Mouse (Mus musculus) inflammation-experienced regulatory T-cells, adult 6 months (primary cell): ENCODE data around the gene Tas2r117. TPM values are rescaled to one million over a fixed set of nuclear protein-coding genes. Genes with fewer than 3 reads are reported as not detected.

Source experiments
- ATAC-seq: one replicate; pipeline ENCODE4 v1.8.0; 2017
- polyA plus RNA-seq, 3 experiments: library from polyadenylated mRNA; unstranded; fragments of 100-300 nt; shearing (Covaris generic); gene quantifications; one replicate each; pipeline ENCODE4 v1.2.1; 2017

The Tas2r117 gene
- not detected for polyA plus RNA-seq

DNA sequence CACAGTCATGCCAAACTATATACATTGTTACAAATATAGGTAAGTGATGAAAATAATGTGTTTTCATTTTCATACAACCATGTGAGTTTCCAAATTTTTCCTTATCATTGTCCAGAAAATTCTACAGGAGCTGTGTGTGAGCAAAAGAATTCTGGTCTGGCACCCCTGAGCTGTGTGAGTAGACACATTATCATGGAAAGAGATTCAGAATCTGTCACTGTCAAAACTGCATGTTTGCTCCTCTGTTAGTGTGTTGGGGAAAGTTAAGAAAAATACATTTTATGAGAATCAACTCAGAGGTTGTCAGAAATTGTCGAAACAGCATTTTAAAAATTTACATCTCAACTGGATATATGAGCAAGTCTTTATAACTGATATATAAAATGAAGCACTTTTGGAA, at the start of gene Tas2r117:
Gene Tas2r117 (plus strand): TSS at position 301 of the 400 bp plus-strand sequence.
- no peak for ATAC-seq

DNA sequence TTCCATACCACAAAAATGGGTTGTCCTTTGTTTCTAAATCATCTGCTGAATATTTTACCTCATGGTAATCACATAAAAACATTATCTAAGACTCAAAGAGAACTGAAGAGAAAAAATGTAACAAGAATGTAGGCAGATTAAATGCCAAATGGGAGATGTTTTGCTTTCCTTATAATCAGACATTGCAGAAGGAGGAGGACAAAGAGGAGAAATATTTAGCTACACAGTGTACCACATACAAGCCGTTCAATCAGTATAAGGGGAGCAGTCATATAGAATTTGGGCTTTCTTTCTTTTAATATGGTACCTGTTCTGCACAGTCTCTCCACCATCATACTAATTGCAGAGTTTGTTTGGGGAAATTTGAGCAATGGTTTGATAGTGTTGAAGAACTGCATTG, 48.2 kb upstream of the Tas2r117 start, which contains the start of gene Tas2r124:
Gene Tas2r124 (plus strand): TSS at position 301 of the 400 bp plus-strand sequence.
- ATAC-seq = no peak

DNA sequence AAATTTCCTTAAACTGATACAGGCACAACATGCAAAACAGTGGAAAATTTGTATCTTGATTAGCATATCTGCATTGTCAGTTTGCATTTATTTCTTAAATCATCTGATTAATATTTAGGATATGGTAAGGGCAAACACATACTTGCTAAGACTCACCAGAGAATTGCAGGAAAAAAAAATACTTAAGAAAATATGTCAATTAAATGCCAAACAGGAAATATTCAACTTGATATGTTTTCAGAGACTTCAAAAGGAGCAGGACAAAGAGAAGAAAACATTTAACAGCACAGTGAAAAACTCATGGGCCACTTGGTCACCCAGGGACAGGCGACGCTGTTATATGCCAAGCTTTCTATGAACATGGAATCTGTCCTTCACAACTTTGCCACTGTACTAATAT, 40.8 kb upstream of the Tas2r117 start, which contains the start of gene Tas2r102:
Gene Tas2r102 (plus strand): TSS at position 301 of the 400 bp plus-strand sequence.
- ATAC-seq = no peak

DNA sequence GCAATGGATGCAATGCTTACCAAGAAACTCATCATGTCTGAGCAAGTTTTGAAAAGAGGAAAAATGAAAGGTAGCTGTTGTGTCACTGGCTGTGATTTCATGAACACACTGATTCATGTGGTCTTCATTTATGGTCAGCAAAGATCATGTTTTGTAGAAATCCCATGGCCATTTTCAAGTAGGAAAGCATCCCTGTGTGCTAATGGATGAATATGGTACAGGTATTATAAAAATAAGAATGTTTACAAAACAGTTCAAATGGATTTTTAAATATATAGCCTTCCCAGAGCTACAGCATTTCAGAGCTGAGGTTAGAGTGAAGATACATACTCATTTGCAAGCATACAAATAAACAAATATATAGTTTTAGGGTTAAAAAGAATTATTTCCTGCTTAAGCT, 24.6 kb upstream of the Tas2r117 start, which contains the start of gene Tas2r136:
Gene Tas2r136 (minus strand): TSS at position 101 of the 400 bp plus-strand sequence.
- ATAC-seq = no peak

DNA sequence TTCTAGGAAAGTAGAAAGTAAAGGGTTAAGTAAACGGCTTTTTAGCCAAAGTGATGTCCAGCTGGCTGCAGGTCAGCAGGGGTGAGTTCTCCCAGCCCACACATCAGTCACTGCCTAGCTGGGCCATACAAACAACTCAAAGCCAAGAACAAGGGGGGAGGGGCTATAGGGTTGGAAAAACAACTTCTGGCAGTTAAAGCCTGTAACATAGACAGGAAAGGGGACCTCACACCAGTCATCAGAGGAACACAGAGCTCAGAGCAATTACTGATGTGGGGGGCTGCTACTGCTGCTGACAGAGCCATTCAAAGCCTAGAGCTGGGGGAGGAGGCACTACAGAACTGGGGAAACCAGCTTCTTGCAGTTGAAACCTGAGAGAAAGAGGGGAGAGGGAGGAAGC, 7.2 kb upstream of the Tas2r117 start:
- ATAC-seq = no peak

DNA sequence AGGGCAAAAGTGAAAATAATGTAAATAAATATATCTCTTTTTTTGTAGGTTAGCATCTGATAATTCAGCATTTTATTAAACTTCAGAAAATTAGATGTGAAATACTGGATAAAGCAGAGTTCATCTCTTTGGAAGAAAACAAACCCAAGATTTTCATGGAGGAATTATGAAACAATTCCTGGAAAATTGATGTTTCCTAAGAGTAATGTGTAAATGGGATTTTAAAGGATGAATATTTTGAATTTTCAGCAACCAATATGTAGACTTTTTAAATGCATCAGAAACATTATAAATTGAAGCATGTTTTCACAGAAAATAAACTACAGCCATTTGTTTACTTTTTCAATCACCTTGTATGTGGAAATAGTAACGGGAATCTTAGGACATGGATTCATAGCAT, 44.2 kb downstream of the Tas2r117 start, which contains the start of gene Tas2r123:
Gene Tas2r123 (plus strand): TSS at position 301 of the 400 bp plus-strand sequence.
- no peak for ATAC-seq

Other genes starting within 250 kb of the Tas2r117 start
- gene Prh1, start 233.0 kb upstream of the Tas2r117 start, polyA plus RNA-seq = not detected
- not detected for gene Prp2, start 206.9 kb upstream of the Tas2r117 start, polyA plus RNA-seq
- not detected for gene A630073D07Rik, start 151.3 kb upstream of the Tas2r117 start, polyA plus RNA-seq
- not detected for gene Tas2r120, start 145.9 kb upstream of the Tas2r117 start, polyA plus RNA-seq
- gene Tas2r121, start 101.8 kb upstream of the Tas2r117 start, polyA plus RNA-seq = not detected
- gene Tas2r122, start 90.9 kb upstream of the Tas2r117 start, polyA plus RNA-seq = not detected
- not detected for gene Tas2r115, start 64.8 kb upstream of the Tas2r117 start, polyA plus RNA-seq
- not detected for gene Tas2r124, start 48.1 kb upstream of the Tas2r117 start, polyA plus RNA-seq
- gene Tas2r102, start 40.7 kb upstream of the Tas2r117 start, polyA plus RNA-seq = not detected
- not detected for gene Tas2r136, start 24.7 kb upstream of the Tas2r117 start, polyA plus RNA-seq
- gene Tas2r123, start 44.3 kb downstream of the Tas2r117 start, polyA plus RNA-seq = not detected
- not detected for gene Tas2r116, start 52.6 kb downstream of the Tas2r117 start, polyA plus RNA-seq
- gene Tas2r110, start 65.2 kb downstream of the Tas2r117 start, polyA plus RNA-seq = not detected
- not detected for gene Tas2r113, start 90.2 kb downstream of the Tas2r117 start, polyA plus RNA-seq
- gene Tas2r125, start 106.8 kb downstream of the Tas2r117 start, polyA plus RNA-seq = not detected
- gene Tas2r129, start 148.3 kb downstream of the Tas2r117 start, polyA plus RNA-seq = not detected
- not detected for gene Tas2r131, start 155.1 kb downstream of the Tas2r117 start, polyA plus RNA-seq
- gene Tas2r109, start 178.1 kb downstream of the Tas2r117 start, polyA plus RNA-seq = not detected
- gene Tas2r103, start 234.3 kb downstream of the Tas2r117 start, polyA plus RNA-seq = not detected